Mouse (Mus musculus) frontal cortex, adult 2 months (tissue): ENCODE data around the gene Nqo1. TPM values are rescaled to one million over a fixed set of nuclear protein-coding genes. Genes with fewer than 3 reads are reported as not detected.

ENCODE experiments used
- polyA plus RNA-seq: library from polyadenylated mRNA; depleted of rRNA; stranded (reverse); fragments of >200 nt; gene quantifications from 2 replicates; pipeline ENCODE4 v1.2.3, GENCODE M21; 2012; rRNA removed

Nqo1 gene
- polyA plus RNA-seq, 1 experiment: 6.9 TPM

Other genes with a start within 250 kb of the Nqo1 start
- gene Nfat5, start 109.7 kb downstream of the Nqo1 start, polyA plus RNA-seq: 39.3 and 39.8 TPM in 2 replicates
- 55.1 and 58.2 TPM in 2 replicates for gene Nob1, start 21.8 kb upstream of the Nqo1 start, polyA plus RNA-seq
- gene Wwp2, start 33.2 kb upstream of the Nqo1 start, polyA plus RNA-seq: 26.6 and 27.3 TPM in 2 replicates
- 106 and 115 TPM in 2 replicates for gene Psmd7, start 185.3 kb upstream of the Nqo1 start, polyA plus RNA-seq